Mouse (Mus musculus): ENCODE measurements around the gene Nfib.

DNA sequence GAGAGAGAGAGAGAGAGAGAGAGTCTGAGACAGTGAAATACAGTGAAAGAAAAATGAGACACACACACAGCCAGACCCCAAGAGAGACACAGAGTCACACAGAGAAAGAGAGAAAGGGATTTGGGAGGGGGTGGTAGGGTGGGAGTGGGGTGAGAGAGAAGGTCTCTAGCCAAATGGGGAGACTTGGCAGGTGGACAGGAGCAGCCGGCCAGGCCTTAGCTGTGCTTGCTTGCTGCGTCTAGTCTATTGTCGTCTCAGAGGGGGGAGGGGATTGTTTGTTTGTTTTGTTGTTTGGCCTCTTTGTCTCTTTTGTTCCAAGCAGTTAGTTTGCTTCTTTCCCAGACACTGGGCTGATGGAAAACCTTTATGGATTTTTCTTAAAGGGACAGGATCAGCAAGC is 172.3 kb downstream of the Nfib start:
- TF ChIP-seq CTCF (IDR thresholded peaks at IDR 0.05; ENCODE audit: borderline replicate concordance, extremely low read depth, insufficient read depth, insufficient read length) = no peak
- no peak for TF ChIP-seq POLR2A (IDR thresholded peaks at IDR 0.05; ENCODE audit: borderline replicate concordance, extremely low read depth, insufficient read depth, insufficient read length, poor library complexity, severe bottlenecking)
